Mouse (Mus musculus) kidney, postnatal 0 days (tissue): ENCODE results near the gene Cd83. TPM values are rescaled to one million over a fixed set of nuclear protein-coding genes. Genes with fewer than 3 reads are reported as not detected.

ENCODE experiments used
- ATAC-seq: fragments of 200-750 bp; cut with Nextera tagmentation; replicated peaks from 2 replicates; pipeline ENCODE4 v1.8.0; 2017; ENCODE audit warnings: low read depth, moderate number of reproducible peaks, moderate TSS enrichment, moderate library complexity; ENCODE audit not compliant: low FRiP score
- DNase-seq: peaks from one replicate; pipeline ENCODE4 v3.0.0-alpha.2; 2016; ENCODE audit warnings: low spot score
- H3K27ac ChIP-seq: fragments of 300-500 bp; sonication (generic); 2 replicates; pipeline ENCODE4 v1.5.1; 2014; ENCODE audit warnings: mild to moderate bottlenecking
- H3K27me3 ChIP-seq: fragments of 300-500 bp; sonication (generic); 2 replicates; pipeline ENCODE4 v1.6.1; 2014; ENCODE audit warnings: low read length, mixed read lengths; ENCODE audit not compliant: insufficient read depth
- H3K36me3 ChIP-seq: fragments of 300-500 bp; sonication (generic); 2 replicates; pipeline ENCODE4 v1.6.1; 2014; ENCODE audit warnings: low read length, mixed read lengths; ENCODE audit not compliant: insufficient read depth
- H3K4me1 ChIP-seq: fragments of 300-500 bp; sonication (generic); replicated peaks from 2 replicates; pipeline ENCODE4 v1.6.1; 2014; ENCODE audit warnings: antibody characterized with exemption, low read length, mixed read lengths; ENCODE audit not compliant: insufficient read depth
- H3K4me2 ChIP-seq: fragments of 300-500 bp; sonication (generic); 2 replicates; pipeline ENCODE4 v1.6.1; 2014; ENCODE audit warnings: mild to moderate bottlenecking, low read length, moderate library complexity, mixed read lengths
- H3K4me3 ChIP-seq: fragments of 300-500 bp; sonication (generic); replicated peaks from 2 replicates; pipeline ENCODE4 v1.5.1; 2014; ENCODE audit warnings: low read depth, low read length
- H3K9ac ChIP-seq: fragments of 300-500 bp; sonication (generic); 2 replicates; pipeline ENCODE4 v1.6.1; 2014; ENCODE audit warnings: low read depth, low read length
- H3K9me3 ChIP-seq: fragments of 300-500 bp; sonication (generic); replicated peaks from 2 replicates; pipeline ENCODE4 v1.6.1; 2016; ENCODE audit warnings: low read length, inconsistent platforms, mixed read lengths
- CTCF ChIP-seq: IDR thresholded peaks from 2 replicates; pipeline ENCODE4 v1.5.1; 2016; ENCODE audit warnings: antibody characterized with exemption, low read depth, mild to moderate bottlenecking, moderate library complexity
- WGBS: fragments of 180-500 bp; shearing (Covaris S2); extraction: QIAGEN DNeasy Blood & Tissue Kit; methylation state at CpG from one replicate; pipeline ENCODE4 v1.1.7; 2014; 5-methylcytosine and 5-hydroxymethylcytosine counted together
- polyA plus RNA-seq: library from polyadenylated mRNA; unstranded; fragments of >200 nt; fragmentation: Nextera tagmentation; extraction: Ambion mirVana; gene quantifications from 2 replicates; pipeline ENCODE4 v1.2.1, GENCODE M21; 2015

Gene Cd83
- polyA plus RNA-seq, 1 experiment from 2014 or later, result 35.8 TPM

DNA sequence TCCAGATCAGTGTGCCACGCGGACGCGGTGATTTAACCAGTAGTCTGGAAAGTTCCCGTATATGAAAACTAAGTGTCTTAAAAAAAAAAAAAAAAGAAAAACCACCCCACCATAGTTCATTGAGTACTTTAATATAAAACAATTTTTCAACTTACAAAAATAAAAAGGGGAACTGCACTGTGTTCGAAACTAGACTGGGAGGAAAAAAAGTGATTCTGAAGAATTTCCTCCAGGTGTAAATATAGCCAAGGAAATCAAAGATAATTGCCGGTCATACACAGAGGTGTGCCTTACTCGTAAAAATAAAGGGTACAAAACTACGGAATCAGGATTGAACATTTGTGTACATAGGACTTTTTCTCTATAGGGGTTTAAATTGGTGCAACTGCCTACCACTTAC is 21.7 kb upstream of the Cd83 start:
- Histone ChIP-seq H3K27ac (no peak overlapping the region), H3K36me3 (no peaks in the 10 kb centered on the region), H3K4me1 (no peaks in the 10 kb centered on the region), H3K9me3 (no peaks in the 10 kb centered on the region), H3K27me3 (no peaks in the 10 kb centered on the region), H3K4me2 (no peak overlapping the region), H3K4me3 (no peak overlapping the region), H3K9ac (no peak overlapping the region)
- ATAC-seq (no peak), DNase-seq (no peak)
- TF ChIP-seq CTCF, result no peak
- 94% methylated on average over 9 of the region's 9 CpGs for WGBS

DNA sequence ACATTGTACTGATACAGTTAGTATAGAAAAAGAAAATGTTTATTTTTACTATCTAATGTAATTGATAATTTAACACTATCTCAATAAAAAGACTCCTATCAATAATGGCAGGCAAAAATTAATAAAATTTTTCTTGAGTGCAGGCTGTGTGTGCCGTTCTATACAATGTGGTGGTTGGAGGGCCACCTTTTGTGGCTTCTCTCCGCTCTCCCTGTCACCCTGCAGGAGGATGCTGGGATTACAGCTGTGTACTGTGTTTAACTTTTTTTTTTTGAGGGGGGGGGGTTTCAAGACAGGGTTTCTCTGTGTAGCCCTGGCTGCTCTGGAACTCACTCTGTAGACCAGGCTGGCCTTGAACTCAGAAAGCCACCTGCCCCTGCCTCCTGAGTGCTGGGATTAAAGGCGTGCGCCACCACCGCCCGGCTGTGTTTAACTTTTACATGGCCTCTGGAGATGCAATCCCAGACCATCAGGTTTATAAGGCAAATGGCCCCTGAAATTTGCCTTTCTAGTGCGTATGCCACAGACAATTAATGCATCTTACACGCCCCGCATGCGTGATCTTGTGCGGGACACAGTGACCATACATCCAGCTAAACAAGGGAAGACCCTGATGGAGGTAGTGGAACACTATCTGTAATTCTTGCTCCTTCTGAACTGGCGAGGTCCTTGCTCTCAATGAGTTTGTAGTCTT is 21.1 kb upstream of the Cd83 start:
- H3K4me1 ChIP-seq, result no peaks in the 10 kb centered on the region
- no peak overlapping the region for H3K4me2 ChIP-seq
- H3K9ac ChIP-seq, result no peak overlapping the region
- 94% methylated on average over 12 of the region's 12 CpGs for WGBS
- no peak for DNase-seq
- no peak for ATAC-seq
- TF ChIP-seq CTCF, result peak; percentile 10; the same call in 1 of the 2 replicates
- no peak overlapping the region for H3K27ac ChIP-seq
- H3K36me3 ChIP-seq, result no peaks in the 10 kb centered on the region
- H3K27me3 ChIP-seq, result no peaks in the 10 kb centered on the region
- H3K9me3 ChIP-seq, result no peaks in the 10 kb centered on the region
- no peak overlapping the region for H3K4me3 ChIP-seq

DNA sequence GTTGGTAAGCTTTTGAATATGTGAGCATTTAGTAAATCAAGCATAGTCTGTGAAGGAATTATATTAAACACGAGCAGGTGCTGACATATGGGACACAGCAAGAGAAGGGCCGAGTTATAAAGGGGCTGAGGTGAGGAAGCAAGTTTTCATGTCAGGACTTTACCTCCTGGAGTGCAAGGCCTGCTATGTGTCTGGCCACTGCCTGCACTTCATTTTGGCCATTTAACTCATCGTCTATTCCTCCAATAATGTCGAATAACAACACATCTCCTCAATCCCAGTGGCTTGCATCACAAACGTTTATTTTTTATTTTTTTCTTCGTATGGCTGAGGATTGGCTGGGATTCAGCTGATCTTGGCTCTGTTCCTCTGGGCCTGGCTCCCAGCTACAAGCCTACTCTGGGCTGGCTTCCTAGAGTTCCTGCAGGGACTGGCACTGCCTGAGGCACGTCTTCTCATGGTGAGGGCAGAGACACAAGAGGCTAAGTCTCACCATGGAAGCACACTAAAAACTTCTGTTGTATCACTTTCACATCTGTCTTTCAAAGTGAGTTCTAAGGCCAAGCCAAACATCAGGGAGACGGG is 20.5 kb upstream of the Cd83 start:
- Histone ChIP-seq H3K9me3 (no peaks in the 10 kb centered on the region), H3K27ac (no peak overlapping the region), H3K27me3 (no peaks in the 10 kb centered on the region), H3K4me2 (no peak overlapping the region), H3K4me3 (no peak overlapping the region), H3K4me1 (no peaks in the 10 kb centered on the region), H3K9ac (no peak overlapping the region), H3K36me3 (no peaks in the 10 kb centered on the region)
- DNase-seq (peak; percentile 46), ATAC-seq (no peak)
- TF ChIP-seq CTCF, result no peak
- 61% methylated on average over 8 of the region's 8 CpGs for WGBS

DNA sequence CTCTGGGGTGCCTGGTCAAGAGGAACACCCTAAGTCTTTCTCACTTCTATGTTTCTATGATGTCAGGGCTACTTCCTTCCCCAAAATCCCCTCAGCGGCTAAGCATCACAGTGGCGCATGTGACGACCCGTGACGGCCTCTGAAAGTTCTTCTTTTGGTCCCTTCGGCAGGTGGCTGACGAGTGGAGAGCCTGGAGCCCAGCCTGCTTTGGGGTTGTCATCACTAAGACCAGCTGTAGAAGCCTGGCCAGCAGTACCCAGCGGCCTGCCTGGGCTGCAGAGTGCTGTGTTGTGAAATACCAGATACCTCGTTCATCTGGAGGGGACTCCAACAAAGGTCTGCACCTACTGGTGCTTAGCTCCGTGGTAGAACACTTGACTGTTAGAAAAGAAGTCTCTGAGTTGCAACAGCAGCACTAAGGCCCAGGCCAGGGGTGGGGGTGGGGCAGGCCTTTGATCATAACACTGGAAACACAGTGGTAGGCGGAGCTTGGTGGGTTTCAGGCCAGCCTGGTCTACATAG is 19.2 kb upstream of the Cd83 start:
- WGBS, result 73% methylated on average over 11 of the region's 11 CpGs
- no peak for ATAC-seq

DNA sequence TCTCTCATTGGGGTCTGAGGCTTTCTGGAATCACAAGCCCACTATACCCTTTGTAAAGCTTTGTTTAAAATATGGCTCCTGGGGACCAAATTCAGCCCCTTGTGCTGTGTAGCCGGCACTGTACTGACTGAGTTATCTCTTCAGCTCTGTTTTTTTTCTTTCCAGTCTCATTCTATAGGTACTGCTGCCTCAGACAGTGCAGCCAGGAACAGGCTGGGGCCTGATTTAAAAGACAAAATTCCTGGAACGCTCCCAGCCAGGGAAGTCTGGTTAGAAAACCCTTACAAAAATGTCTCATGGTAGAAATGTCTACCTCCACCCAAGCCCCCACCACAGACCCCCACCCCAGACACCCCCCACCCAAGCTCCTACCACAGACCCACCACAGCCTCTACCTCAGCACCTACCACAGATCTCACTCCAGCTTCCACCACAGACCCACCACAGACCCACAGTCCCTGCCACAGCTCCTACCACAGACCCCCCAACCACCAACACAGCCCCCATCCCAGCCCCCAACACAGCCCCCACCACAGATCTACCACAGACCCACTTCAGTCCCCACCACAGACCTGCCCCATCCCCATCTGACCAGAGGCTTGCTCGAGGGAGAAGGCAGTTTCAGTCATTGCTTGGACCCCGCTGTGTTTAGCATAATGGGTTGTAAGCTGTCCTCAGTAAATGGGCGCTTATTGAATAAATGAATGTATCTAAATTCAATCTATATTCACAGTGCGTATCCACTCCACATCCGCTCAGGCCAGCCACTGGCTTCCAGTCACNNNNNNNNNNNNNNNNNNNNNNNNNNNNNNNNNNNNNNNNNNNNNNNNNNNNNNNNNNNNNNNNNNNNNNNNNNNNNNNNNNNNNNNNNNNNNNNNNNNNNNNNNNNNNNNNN is 17.5 kb upstream of the Cd83 start:
- H3K27me3 ChIP-seq, result no peaks in the 10 kb centered on the region
- H3K27ac ChIP-seq, result no peak overlapping the region
- WGBS, result 74% methylated on average over 7 of the region's 7 CpGs
- TF ChIP-seq CTCF, result no peak
- no peak for DNase-seq
- no peaks in the 10 kb centered on the region for H3K36me3 ChIP-seq
- H3K4me2 ChIP-seq, result no peak overlapping the region
- H3K4me3 ChIP-seq, result no peak overlapping the region
- no peak for ATAC-seq
- H3K9ac ChIP-seq, result no peak overlapping the region
- no peaks in the 10 kb centered on the region for H3K4me1 ChIP-seq
- H3K9me3 ChIP-seq, result no peaks in the 10 kb centered on the region

More for the DNA sequence above, 19.2 kb upstream of the Cd83 start:
- Histone ChIP-seq H3K4me2 (no peak overlapping the region), H3K36me3 (no peaks in the 10 kb centered on the region), H3K27ac (no peak overlapping the region), H3K4me3 (no peak overlapping the region), H3K4me1 (no peaks in the 10 kb centered on the region), H3K27me3 (no peaks in the 10 kb centered on the region), H3K9ac (no peak overlapping the region), H3K9me3 (no peaks in the 10 kb centered on the region)
- TF ChIP-seq CTCF, result no peak
- DNase-seq, result no peak

DNA sequence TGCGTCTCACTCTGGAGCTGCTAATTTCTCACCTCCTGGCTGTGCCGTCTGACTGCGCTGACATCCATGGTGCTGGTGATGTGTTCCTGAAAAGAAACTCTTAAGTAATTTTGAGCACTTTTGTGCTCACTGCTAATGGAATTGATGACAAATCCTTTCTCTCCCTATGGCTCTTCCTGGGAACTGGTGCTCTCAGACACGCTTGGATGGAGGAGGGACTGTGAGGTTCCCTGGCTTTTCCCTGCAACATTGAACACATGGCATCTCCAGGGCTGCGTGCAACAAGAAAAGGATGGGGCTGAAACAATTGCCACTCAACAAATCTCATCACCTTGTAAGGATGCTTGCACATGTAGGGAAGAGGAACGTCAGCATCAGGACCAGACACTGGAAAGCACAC is 11.6 kb upstream of the Cd83 start:
- no peak overlapping the region for H3K4me3 ChIP-seq
- H3K27ac ChIP-seq, result no peak overlapping the region
- H3K4me2 ChIP-seq, result no peak overlapping the region
- no peak for TF ChIP-seq CTCF
- no peak overlapping the region for H3K9ac ChIP-seq
- H3K4me1 ChIP-seq, result no peaks in the 10 kb centered on the region
- no peaks in the 10 kb centered on the region for H3K9me3 ChIP-seq
- H3K36me3 ChIP-seq, result no peaks in the 10 kb centered on the region
- H3K27me3 ChIP-seq, result no peaks in the 10 kb centered on the region
- no peak for DNase-seq
- whole genome bisulfite sequencing, result 72% methylated on average over 6 of the region's 6 CpGs
- ATAC-seq, result no peak
